Mouse (Mus musculus): ENCODE results near the gene Psme3. TPM values are rescaled to one million over a fixed set of nuclear protein-coding genes. Genes with fewer than 3 reads are reported as not detected.

Psme3 gene
- 84.6 and 96.2 TPM in 2 replicates for polyA plus RNA-seq (2014; fragmentation: Nextera tagmentation; extraction: Ambion mirVana)

- peak within 1 kb of the TSS; percentile 76 for H3K27ac ChIP-seq (ENCODE audit: low read length)
- ATAC-seq (ENCODE audit: insufficient number of reproducible peaks, insufficient read depth, low FRiP score, low read depth): peak; percentile 93
- H3K9me3 ChIP-seq (ENCODE audit: control insufficient read depth, low read depth, low read length): no peaks in the 10 kb centered on the region
- H3K4me1 ChIP-seq (ENCODE audit: control insufficient read depth, insufficient read depth, low read length): peaks cover 6% of the 10 kb centered on the region
- H3K4me3 ChIP-seq (ENCODE audit: low read depth, low read length): peak within 1 kb of the TSS; percentile 99
- no peaks in the 10 kb centered on the region for H3K27me3 ChIP-seq (ENCODE audit: control insufficient read depth, insufficient read depth, low read length)
- H3K9ac ChIP-seq (replicated peaks; ENCODE audit: low read depth, low read length): peak within 1 kb of the TSS; percentile 72
- H3K36me3 ChIP-seq (ENCODE audit: control insufficient read depth, insufficient read depth, low read length): peaks cover 27% of the 10 kb centered on the region
- under 1% methylated on average over 58 of the region's 62 CpGs for WGBS
- H3K4me2 ChIP-seq (replicated peaks; ENCODE audit: low read depth, low read length): peak within 1 kb of the TSS; percentile 91
Measured at GRCm38 (mm10) chr11:101315665-101316500, at the start of gene Psme3. Psme3 (plus strand) TSS chr11:101316213.

GRCm38 (mm10) chr11:101269577-101270116 lies 46.4 kb upstream of the Psme3 start:
- Histone ChIP-seq H3K27me3 (ENCODE audit: control insufficient read depth, insufficient read depth, low read length) (no peaks in the 10 kb centered on the region), H3K4me1 (ENCODE audit: control insufficient read depth, insufficient read depth, low read length) (peaks cover 5% of the 10 kb centered on the region; the same call in 1 of the 2 replicates), H3K9me3 (ENCODE audit: control insufficient read depth, low read depth, low read length) (no peaks in the 10 kb centered on the region), H3K27ac (ENCODE audit: low read length) (no peak overlapping the region), H3K4me2 (replicated peaks; ENCODE audit: low read depth, low read length) (no peak overlapping the region), H3K36me3 (ENCODE audit: control insufficient read depth, insufficient read depth, low read length) (no peaks in the 10 kb centered on the region), H3K4me3 (ENCODE audit: low read depth, low read length) (no peak overlapping the region), H3K9ac (replicated peaks; ENCODE audit: low read depth, low read length) (no peak overlapping the region)
- WGBS: 16% methylated on average over 10 of the region's 10 CpGs
- ATAC-seq (ENCODE audit: insufficient number of reproducible peaks, insufficient read depth, low FRiP score, low read depth): no peak

GRCm38 (mm10) chr11:101272446-101272845 lies 43.6 kb upstream of the Psme3 start:
- no peaks in the 10 kb centered on the region for H3K27me3 ChIP-seq (ENCODE audit: control insufficient read depth, insufficient read depth, low read length)
- no peak overlapping the region for H3K9ac ChIP-seq (replicated peaks; ENCODE audit: low read depth, low read length)
- WGBS: 81% methylated on average over 3 of the region's 3 CpGs
- H3K4me3 ChIP-seq (ENCODE audit: low read depth, low read length): no peak overlapping the region
- no peak overlapping the region for H3K27ac ChIP-seq (ENCODE audit: low read length)
- peaks cover 6% of the 10 kb centered on the region for H3K4me1 ChIP-seq (ENCODE audit: control insufficient read depth, insufficient read depth, low read length)
- ATAC-seq (ENCODE audit: insufficient number of reproducible peaks, insufficient read depth, low FRiP score, low read depth): no peak
- peaks cover 2% of the 10 kb centered on the region; the same call in 1 of the 2 replicates for H3K36me3 ChIP-seq (ENCODE audit: control insufficient read depth, insufficient read depth, low read length)
- no peak overlapping the region for H3K4me2 ChIP-seq (replicated peaks; ENCODE audit: low read depth, low read length)
- no peaks in the 10 kb centered on the region for H3K9me3 ChIP-seq (ENCODE audit: control insufficient read depth, low read depth, low read length)

- Histone ChIP-seq H3K9me3 (ENCODE audit: control insufficient read depth, low read depth, low read length) (no peaks in the 10 kb centered on the region), H3K36me3 (ENCODE audit: control insufficient read depth, insufficient read depth, low read length) (peaks cover 2% of the 10 kb centered on the region; the same call in 1 of the 2 replicates), H3K4me1 (ENCODE audit: control insufficient read depth, insufficient read depth, low read length) (peaks cover 15% of the 10 kb centered on the region), H3K4me2 (replicated peaks; ENCODE audit: low read depth, low read length) (no peak overlapping the region), H3K27ac (ENCODE audit: low read length) (no peak overlapping the region), H3K27me3 (ENCODE audit: control insufficient read depth, insufficient read depth, low read length) (no peaks in the 10 kb centered on the region), H3K4me3 (ENCODE audit: low read depth, low read length) (no peak overlapping the region), H3K9ac (replicated peaks; ENCODE audit: low read depth, low read length) (no peak overlapping the region)
- 74% methylated on average over 4 of the region's 4 CpGs for WGBS
- ATAC-seq (ENCODE audit: insufficient number of reproducible peaks, insufficient read depth, low FRiP score, low read depth): no peak
Measured at GRCm38 (mm10) chr11:101275309-101275708, 40.7 kb upstream of the Psme3 start.

- Histone ChIP-seq H3K27ac (ENCODE audit: low read length) (no peak overlapping the region), H3K4me3 (ENCODE audit: low read depth, low read length) (no peak overlapping the region), H3K9me3 (ENCODE audit: control insufficient read depth, low read depth, low read length) (no peaks in the 10 kb centered on the region), H3K4me1 (ENCODE audit: control insufficient read depth, insufficient read depth, low read length) (peaks cover 15% of the 10 kb centered on the region), H3K36me3 (ENCODE audit: control insufficient read depth, insufficient read depth, low read length) (peaks cover 2% of the 10 kb centered on the region; the same call in 1 of the 2 replicates), H3K27me3 (ENCODE audit: control insufficient read depth, insufficient read depth, low read length) (no peaks in the 10 kb centered on the region), H3K4me2 (replicated peaks; ENCODE audit: low read depth, low read length) (0 out of 2 replicates have a peak overlapping the region, but pooled peaks have one; percentile 6), H3K9ac (replicated peaks; ENCODE audit: low read depth, low read length) (no peak overlapping the region)
- WGBS: 35% methylated on average over 27 of the region's 27 CpGs
- no peak for ATAC-seq (ENCODE audit: insufficient number of reproducible peaks, insufficient read depth, low FRiP score, low read depth)
Measured at GRCm38 (mm10) chr11:101276319-101277070, 39.5 kb upstream of the Psme3 start.

GRCm38 (mm10) chr11:101277381-101278222 lies 38.4 kb upstream of the Psme3 start:
- peak overlapping the region; percentile 45; the same call in 1 of the 2 replicates for H3K9ac ChIP-seq (replicated peaks; ENCODE audit: low read depth, low read length)
- no peaks in the 10 kb centered on the region for H3K9me3 ChIP-seq (ENCODE audit: control insufficient read depth, low read depth, low read length)
- H3K27ac ChIP-seq (ENCODE audit: low read length): peak overlapping the region; percentile 62
- H3K4me3 ChIP-seq (ENCODE audit: low read depth, low read length): peak overlapping the region; percentile 70
- peaks cover 15% of the 10 kb centered on the region for H3K4me1 ChIP-seq (ENCODE audit: control insufficient read depth, insufficient read depth, low read length)
- no peak for ATAC-seq (ENCODE audit: insufficient number of reproducible peaks, insufficient read depth, low FRiP score, low read depth)
- no peaks in the 10 kb centered on the region for H3K27me3 ChIP-seq (ENCODE audit: control insufficient read depth, insufficient read depth, low read length)
- peak overlapping the region; percentile 95 for H3K4me2 ChIP-seq (replicated peaks; ENCODE audit: low read depth, low read length)
- peaks cover 2% of the 10 kb centered on the region; the same call in 1 of the 2 replicates for H3K36me3 ChIP-seq (ENCODE audit: control insufficient read depth, insufficient read depth, low read length)
- WGBS: 57% methylated on average over 12 of the region's 12 CpGs

- ATAC-seq (ENCODE audit: insufficient number of reproducible peaks, insufficient read depth, low FRiP score, low read depth): peak; percentile 94
- 6% methylated on average over 45 of the region's 45 CpGs for WGBS
- H3K4me1 ChIP-seq (ENCODE audit: control insufficient read depth, insufficient read depth, low read length): peaks cover 17% of the 10 kb centered on the region
Measured at GRCm38 (mm10) chr11:101278223-101279192, 37.5 kb upstream of the Psme3 start, which contains the start of the genes Cntd1 and Coa3. Cntd1 (plus strand) TSS chr11:101279012. Coa3 (minus strand) TSS chr11:101279114.

More at GRCm38 (mm10) chr11:101278223-101279192, 37.5 kb upstream of the Psme3 start, which contains the start of the genes Cntd1 and Coa3:
- peak within 1 kb of the TSS; percentile 70 for H3K4me3 ChIP-seq (ENCODE audit: low read depth, low read length)
- H3K27me3 ChIP-seq (ENCODE audit: control insufficient read depth, insufficient read depth, low read length): no peaks in the 10 kb centered on the region
- H3K9ac ChIP-seq (replicated peaks; ENCODE audit: low read depth, low read length): peak within 1 kb of the TSS; percentile 45
- H3K9me3 ChIP-seq (ENCODE audit: control insufficient read depth, low read depth, low read length): no peaks in the 10 kb centered on the region
- peak within 1 kb of the TSS; percentile 62 for H3K27ac ChIP-seq (ENCODE audit: low read length)
- peak within 1 kb of the TSS; percentile 95 for H3K4me2 ChIP-seq (replicated peaks; ENCODE audit: low read depth, low read length)
- peaks cover 2% of the 10 kb centered on the region; the same call in 1 of the 2 replicates for H3K36me3 ChIP-seq (ENCODE audit: control insufficient read depth, insufficient read depth, low read length)

Data from stomach, embryonic 14.5 days (tissue).